Mouse (Mus musculus): ENCODE data around the gene Cdc5l.
"Not testable (repeated sequence)": the region's sequence is repeated elsewhere in the genome, so short reads cannot be mapped to it uniquely, and the experiment has no call there.

The Cdc5l gene

DNA sequence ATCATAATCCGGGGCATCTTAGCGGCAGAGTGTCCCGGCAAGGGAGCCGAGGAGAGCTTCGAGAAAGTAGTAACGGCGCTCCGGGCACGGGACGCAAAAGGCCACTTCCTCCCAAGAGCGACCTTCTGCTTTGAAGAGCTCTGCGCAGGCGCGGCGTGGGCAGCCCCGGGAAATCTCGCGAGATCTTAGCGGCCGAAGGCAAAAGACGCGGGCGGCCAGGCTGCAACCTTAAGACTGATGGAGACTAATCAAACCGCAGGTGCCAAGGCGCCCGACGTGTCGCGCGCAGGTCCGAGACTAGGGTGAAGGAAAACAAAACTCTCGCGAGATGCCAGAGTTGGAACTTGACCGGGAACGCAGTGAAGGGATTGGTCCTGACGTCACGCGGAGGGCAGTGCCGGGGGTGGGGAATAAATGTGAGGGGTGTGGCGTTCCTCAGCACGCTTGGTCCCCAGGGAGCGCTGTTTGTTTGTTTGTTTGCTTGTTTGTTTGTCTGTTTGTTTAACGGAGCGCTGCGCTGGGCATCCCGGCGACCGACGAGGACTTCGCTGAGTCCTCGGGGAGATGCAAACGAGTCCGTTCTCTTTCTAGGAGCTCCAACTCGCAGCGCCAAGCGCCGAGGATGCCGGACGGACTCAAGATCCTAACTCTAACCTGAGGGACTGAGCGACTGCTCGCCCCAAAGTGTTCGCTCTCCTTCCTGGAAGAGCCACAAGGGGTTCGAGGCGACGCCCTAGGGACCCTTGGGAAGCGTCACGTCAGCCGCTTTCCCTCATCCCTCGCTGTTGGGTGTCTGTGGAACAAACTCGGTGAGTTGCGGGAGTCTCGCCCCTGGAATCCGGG is at the start of gene Cdc5l:
Gene Cdc5l (minus strand): TSS at position 319 of the 843 bp plus-strand sequence.
- DNase-seq (ENCODE audit: low read depth) = peak; percentile 98

DNA sequence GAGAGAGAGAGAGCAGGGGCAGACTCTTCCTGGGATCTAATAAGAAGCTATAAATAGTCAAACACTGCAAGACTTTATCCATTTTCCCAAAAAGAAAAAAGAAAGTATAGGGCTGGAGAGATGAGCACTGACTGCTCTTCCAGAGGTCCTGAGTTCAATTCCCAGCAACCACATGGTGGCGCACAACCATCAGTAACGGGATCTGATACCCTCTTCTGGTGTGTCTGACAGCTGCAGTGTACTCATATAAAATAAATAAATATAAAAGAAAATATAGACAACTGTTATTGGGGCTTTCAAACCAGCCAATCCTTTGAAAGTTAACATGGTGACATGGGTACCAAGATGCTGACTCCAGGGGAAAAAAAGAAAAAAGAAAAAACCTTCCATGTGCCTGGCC is 46.9 kb upstream of the Cdc5l start:
- DNase-seq (ENCODE audit: low read depth) = no peak

- peak; percentile 71 for DNase-seq (ENCODE audit: low read depth)
Measured at GRCm38 (mm10) chr17:45478234-45478825, 44.8 kb upstream of the Cdc5l start.

- DNase-seq (ENCODE audit: low read depth) = peak; percentile 28
Measured at GRCm38 (mm10) chr17:45474669-45475465, 41.3 kb upstream of the Cdc5l start, which contains the start of gene Spats1. Spats1 (minus strand) TSS chr17:45475415.

GRCm38 (mm10) chr17:45474146-45474545 is 40.6 kb upstream of the Cdc5l start:
- no peak for DNase-seq (ENCODE audit: low read depth)

GRCm38 (mm10) chr17:45473667-45474066 is 40.1 kb upstream of the Cdc5l start:
- DNase-seq (ENCODE audit: low read depth) = no peak

DNA sequence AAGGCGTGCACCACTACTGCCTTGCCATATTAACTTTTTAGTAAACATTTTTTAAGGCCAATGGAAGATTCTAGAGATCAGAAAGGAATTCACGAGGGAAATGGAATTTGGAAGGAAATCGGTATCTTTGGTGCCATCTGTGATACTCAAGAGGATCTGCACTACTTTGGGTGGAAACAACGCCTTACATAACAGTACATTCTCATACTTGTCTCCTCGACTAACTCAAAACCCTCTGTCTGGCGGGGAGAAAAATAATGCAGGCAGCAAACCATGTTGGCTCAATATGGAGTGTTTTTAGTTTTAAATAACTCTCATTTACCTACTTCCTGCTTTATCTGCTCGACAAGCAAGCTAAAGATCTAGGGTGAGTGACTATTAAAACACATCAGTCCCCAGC is 37.2 kb upstream of the Cdc5l start:
- DNase-seq (ENCODE audit: low read depth) = no peak

GRCm38 (mm10) chr17:45468302-45468701 is 34.8 kb upstream of the Cdc5l start:
- DNase-seq (ENCODE audit: low read depth) = no peak

- DNase-seq (ENCODE audit: low read depth) = no peak
Measured at GRCm38 (mm10) chr17:45466701-45467100, 33.2 kb upstream of the Cdc5l start.

GRCm38 (mm10) chr17:45464255-45464654 is 30.7 kb upstream of the Cdc5l start:
- no peak for DNase-seq (ENCODE audit: low read depth)

- DNase-seq (ENCODE audit: low read depth) = no peak
Measured at GRCm38 (mm10) chr17:45462506-45462905, 29.0 kb upstream of the Cdc5l start.

DNA sequence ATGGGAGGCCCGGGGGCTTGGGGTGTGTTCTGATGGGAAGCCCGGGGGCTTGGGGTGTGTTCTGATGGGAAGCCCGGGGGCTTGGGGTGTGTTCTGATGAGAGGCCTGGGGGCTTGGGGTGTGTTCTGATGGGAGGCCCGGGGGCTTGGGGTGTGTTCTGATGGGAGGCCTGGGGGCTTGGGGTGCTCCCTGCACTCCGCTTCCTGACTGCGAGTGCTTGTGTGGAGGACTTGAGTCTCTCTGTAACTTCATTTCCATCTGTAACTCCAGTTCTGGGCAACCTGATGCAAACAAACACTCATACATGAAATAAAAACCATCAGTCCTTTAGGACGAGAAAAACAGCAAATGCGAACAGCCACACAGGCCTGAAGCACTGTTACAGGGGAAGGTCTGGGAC is 25.5 kb upstream of the Cdc5l start:
- DNase-seq (ENCODE audit: low read depth) = no peak

GRCm38 (mm10) chr17:45458516-45458915 is 25.0 kb upstream of the Cdc5l start:
- DNase-seq (ENCODE audit: low read depth) = no peak

DNA sequence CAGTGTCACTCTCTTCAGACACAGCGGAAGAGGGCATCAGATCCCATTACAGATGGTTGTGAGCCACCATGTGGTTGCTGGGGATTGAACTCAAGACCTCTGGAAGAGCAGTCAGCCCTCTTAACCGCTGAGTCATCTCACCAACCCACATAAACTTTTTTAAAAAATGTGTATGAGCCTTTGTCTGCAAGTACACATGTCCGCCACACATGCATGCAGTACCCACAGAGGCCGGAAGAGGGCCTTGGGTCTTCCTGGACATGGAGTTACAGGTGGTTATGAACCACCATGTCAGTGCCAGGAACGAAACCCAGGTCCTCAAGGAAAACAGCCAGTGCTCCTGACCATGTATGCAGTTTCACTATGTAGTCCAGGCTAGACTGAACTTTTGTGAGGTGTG is 23.9 kb upstream of the Cdc5l start:
- DNase-seq (ENCODE audit: low read depth) = no peak

DNA sequence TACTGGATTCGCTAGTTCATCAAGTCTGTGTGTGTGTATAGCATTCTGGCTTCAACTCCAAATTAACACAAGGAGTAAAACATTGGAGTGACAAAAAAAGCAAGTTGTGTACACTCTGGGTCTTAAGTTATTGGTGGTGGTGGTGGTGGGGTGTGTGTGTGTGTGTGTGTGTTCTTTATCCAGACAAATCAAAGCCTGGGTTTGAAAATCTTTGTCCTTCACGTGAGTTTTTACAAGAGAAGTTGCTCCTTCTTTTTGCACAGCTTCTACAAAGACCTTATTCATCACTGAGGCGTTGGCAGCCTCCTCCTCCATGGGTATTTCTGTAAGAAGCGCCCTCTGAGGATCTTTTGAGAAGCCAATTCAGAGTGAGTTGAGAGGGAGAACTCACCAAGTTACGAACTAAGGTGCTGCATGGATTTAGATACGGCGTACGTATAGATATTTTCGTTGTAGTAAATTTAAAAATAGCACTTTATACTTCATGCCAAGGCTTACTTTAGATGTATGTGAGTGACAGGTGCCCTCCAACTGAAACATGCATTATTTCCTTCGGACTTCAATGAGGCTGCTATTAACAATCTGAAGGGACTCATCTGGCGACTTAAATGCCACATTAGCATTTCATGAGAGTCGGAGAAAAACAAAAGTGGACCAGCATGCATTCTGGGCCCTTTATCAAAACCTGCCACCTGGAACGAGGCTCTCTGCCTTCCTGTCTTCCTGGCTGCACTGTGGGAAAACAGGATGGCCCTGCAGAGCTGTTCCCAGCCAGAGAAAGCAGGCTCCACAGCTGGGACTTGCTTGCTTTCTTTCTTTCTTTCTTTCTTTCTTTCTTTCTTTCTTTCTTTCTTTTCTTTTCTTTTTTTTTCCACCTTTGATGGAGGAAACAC is 23.0 kb upstream of the Cdc5l start:
- no peak for DNase-seq (ENCODE audit: low read depth)

DNA sequence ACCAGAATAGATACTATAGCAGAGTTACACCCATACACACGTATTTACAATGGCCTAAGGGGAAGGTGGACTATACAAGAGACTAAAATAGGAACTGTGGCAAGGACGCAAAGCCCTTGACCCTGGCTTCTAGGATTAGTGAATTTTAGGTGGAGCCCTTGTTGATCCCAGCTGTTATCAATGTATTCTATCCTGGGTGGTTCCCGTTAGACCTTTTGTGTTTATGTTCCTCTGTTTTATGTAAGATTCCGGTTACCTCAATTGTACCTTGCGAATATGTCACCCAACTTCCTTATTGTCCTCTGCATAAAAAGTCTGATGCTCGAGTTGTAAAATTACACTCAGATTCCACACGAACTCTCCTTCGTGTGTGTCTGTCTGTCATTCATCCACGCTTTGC is 22.2 kb upstream of the Cdc5l start:
- not testable (repeated sequence) for DNase-seq (ENCODE audit: low read depth)

DNA sequence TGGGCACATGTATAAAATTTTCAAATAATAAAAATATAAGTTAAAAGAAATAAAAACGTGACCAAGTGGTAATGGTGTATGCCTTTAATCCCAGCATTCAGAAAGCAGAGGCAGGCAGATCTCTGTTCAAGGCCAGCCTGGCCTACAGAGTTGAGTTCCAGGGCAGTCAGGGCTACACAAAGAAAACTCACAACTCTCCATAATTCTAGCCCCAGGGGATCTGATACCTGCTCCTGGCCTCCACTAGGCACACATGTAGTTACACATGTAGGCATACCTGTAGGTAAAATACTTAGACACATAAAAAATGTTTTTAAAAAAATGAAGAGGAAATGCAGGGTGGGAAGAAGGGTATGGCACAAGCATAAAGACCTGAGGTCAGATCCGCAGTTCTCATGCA is 21.3 kb upstream of the Cdc5l start:
- no peak for DNase-seq (ENCODE audit: low read depth)

GRCm38 (mm10) chr17:45452271-45452670 is 18.7 kb upstream of the Cdc5l start:
- no peak for DNase-seq (ENCODE audit: low read depth)

- no peak for DNase-seq (ENCODE audit: low read depth)
Measured at GRCm38 (mm10) chr17:45450153-45450552, 16.6 kb upstream of the Cdc5l start.

GRCm38 (mm10) chr17:45449586-45449985 is 16.0 kb upstream of the Cdc5l start:
- DNase-seq (ENCODE audit: low read depth) = no peak

- no peak for DNase-seq (ENCODE audit: low read depth)
Measured at GRCm38 (mm10) chr17:45447063-45447462, 13.5 kb upstream of the Cdc5l start.

GRCm38 (mm10) chr17:45445923-45446322 is 12.4 kb upstream of the Cdc5l start:
- no peak for DNase-seq (ENCODE audit: low read depth)

All from c-Kit-positive CD71-negative TER-119-negative erythroid progenitor cells, embryonic 14.5 days (primary cell).